Mouse (Mus musculus) intestine, embryonic 15.5 days (tissue): ENCODE measurements around the gene Rgs6. TPM values are rescaled to one million over a fixed set of nuclear protein-coding genes. Genes with fewer than 3 reads are reported as not detected.

Experiments
- ATAC-seq: fragments of 200-750 bp; cut with Nextera tagmentation; 2 replicates; pipeline ENCODE4 v1.8.0; 2017; ENCODE audit warnings: moderate TSS enrichment, moderate library complexity
- H3K27ac ChIP-seq: fragments of 300-500 bp; sonication (generic); 2 replicates; pipeline ENCODE4 v1.5.1; 2015; ENCODE audit warnings: mild to moderate bottlenecking, inconsistent platforms
- H3K27me3 ChIP-seq: fragments of 300-500 bp; sonication (generic); replicated peaks from 2 replicates; pipeline ENCODE4 v1.6.1; 2015; ENCODE audit warnings: inconsistent platforms
- H3K36me3 ChIP-seq: fragments of 300-500 bp; sonication (generic); 2 replicates; pipeline ENCODE4 v1.6.1; 2015; ENCODE audit warnings: inconsistent platforms
- H3K4me1 ChIP-seq: fragments of 300-500 bp; sonication (generic); replicated peaks from 2 replicates; pipeline ENCODE4 v1.6.1; 2015; ENCODE audit warnings: inconsistent platforms
- H3K4me2 ChIP-seq: fragments of 300-500 bp; sonication (generic); replicated peaks from 2 replicates; pipeline ENCODE4 v1.6.1; 2015; ENCODE audit warnings: mild to moderate bottlenecking, inconsistent platforms
- H3K4me3 ChIP-seq: fragments of 300-500 bp; sonication (generic); replicated peaks from 2 replicates; pipeline ENCODE4 v1.5.1; 2015; ENCODE audit warnings: inconsistent platforms
- H3K9ac ChIP-seq: fragments of 300-500 bp; sonication (generic); 2 replicates; pipeline ENCODE4 v1.6.1; 2015; ENCODE audit warnings: inconsistent platforms
- H3K9me3 ChIP-seq: fragments of 300-500 bp; sonication (generic); 2 replicates; pipeline ENCODE4 v1.6.1; 2016; ENCODE audit warnings: inconsistent platforms
- WGBS: fragments of 180-500 bp; shearing (Covaris S2); methylation state at CpG from one replicate; pipeline ENCODE4 v1.1.7; 2015; 5-methylcytosine and 5-hydroxymethylcytosine counted together
- polyA plus RNA-seq: library from polyadenylated mRNA; unstranded; fragments of >200 nt; fragmentation: Nextera tagmentation; extraction: Ambion mirVana; gene quantifications from 2 replicates; pipeline ENCODE4 v1.2.1, GENCODE M21; 2015

The Rgs6 gene
- polyA plus RNA-seq, 1 experiment from 2014 or later, result 1.9 TPM

- Histone ChIP-seq H3K27me3 (no peaks in the 10 kb centered on the region), H3K4me2 (no peak overlapping the region), H3K4me3 (no peak overlapping the region), H3K4me1 (no peaks in the 10 kb centered on the region), H3K36me3 (no peaks in the 10 kb centered on the region), H3K9ac (no peak overlapping the region), H3K9me3 (no peaks in the 10 kb centered on the region), H3K27ac (no peak overlapping the region)
- 81% methylated on average over 1 of the region's 1 CpGs for WGBS
- no peak for ATAC-seq
Observed at GRCm38 (mm10) chr12:83179860-83180259, 591.8 kb downstream of the Rgs6 start.

DNA sequence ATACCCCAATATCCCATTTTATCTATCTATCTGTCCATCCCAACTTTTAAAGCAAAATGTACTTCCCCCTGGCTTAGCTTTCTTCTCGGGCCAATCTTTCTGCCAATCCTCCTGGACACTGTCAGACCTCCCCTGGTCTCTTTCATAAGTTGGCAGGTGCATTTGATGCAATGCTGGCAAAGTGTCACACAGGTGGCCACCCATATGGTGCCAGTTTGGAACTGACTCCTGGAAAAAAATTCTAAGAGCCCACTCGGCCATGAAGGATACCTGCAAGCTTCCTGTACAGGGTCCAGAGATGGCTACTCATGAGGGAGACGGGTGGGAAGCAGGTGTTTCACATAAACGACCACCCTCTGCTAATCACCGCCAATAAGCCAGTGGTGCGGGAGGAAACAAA, 592.5 kb downstream of the Rgs6 start:
- 81% methylated on average over 6 of the region's 6 CpGs for WGBS
- Histone ChIP-seq H3K27me3 (no peaks in the 10 kb centered on the region), H3K4me1 (no peaks in the 10 kb centered on the region), H3K27ac (no peak overlapping the region), H3K36me3 (no peaks in the 10 kb centered on the region), H3K4me2 (no peak overlapping the region), H3K9ac (no peak overlapping the region), H3K4me3 (no peak overlapping the region), H3K9me3 (no peaks in the 10 kb centered on the region)
- ATAC-seq, result no peak

DNA sequence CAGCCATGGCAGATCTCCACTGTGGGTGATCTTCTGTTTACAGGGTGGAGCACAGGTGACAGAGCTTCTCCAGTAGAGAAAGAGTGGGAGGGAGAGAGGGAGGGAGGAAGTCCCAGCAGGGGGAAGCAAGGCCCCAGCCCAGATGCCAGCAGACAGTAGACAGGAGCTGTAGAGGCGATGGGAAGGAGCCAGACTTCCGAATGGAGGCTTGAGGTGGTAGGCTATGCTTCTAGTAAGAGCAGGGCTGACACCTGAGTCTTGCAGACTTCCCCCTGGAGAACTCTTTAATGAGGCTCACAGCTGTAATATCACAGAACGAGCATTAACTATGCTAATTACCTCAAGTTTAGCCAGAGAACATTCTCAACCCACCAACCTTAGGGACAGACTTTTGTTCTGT, 613.6 kb downstream of the Rgs6 start:
- no peak overlapping the region for H3K4me2 ChIP-seq
- peaks cover 3% of the 10 kb centered on the region; the same call in 1 of the 2 replicates for H3K4me1 ChIP-seq
- H3K36me3 ChIP-seq, result no peaks in the 10 kb centered on the region
- H3K27ac ChIP-seq, result no peak overlapping the region
- ATAC-seq, result peak; percentile 25; the same call in 1 of the 2 replicates
- no peak overlapping the region for H3K4me3 ChIP-seq
- H3K9me3 ChIP-seq, result no peaks in the 10 kb centered on the region
- no peak overlapping the region for H3K9ac ChIP-seq
- 20% methylated on average over 3 of the region's 3 CpGs for WGBS
- H3K27me3 ChIP-seq, result no peaks in the 10 kb centered on the region

GRCm38 (mm10) chr12:83204361-83204760, 616.3 kb downstream of the Rgs6 start:
- Histone ChIP-seq H3K27me3 (no peaks in the 10 kb centered on the region), H3K4me3 (no peak overlapping the region), H3K27ac (no peak overlapping the region), H3K9me3 (no peaks in the 10 kb centered on the region), H3K4me1 (peaks cover 5% of the 10 kb centered on the region), H3K9ac (no peak overlapping the region), H3K36me3 (no peaks in the 10 kb centered on the region), H3K4me2 (no peak overlapping the region)
- WGBS, result 53% methylated on average over 5 of the region's 5 CpGs
- ATAC-seq, result no peak

- H3K4me2 ChIP-seq, result no peak overlapping the region
- WGBS, result 58% methylated on average over 6 of the region's 6 CpGs
- H3K9me3 ChIP-seq, result no peaks in the 10 kb centered on the region
- no peak for ATAC-seq
- no peak overlapping the region for H3K4me3 ChIP-seq
- peaks cover 12% of the 10 kb centered on the region; the same call in 1 of the 2 replicates for H3K4me1 ChIP-seq
- no peak overlapping the region for H3K27ac ChIP-seq
- H3K36me3 ChIP-seq, result no peaks in the 10 kb centered on the region
- H3K9ac ChIP-seq, result no peak overlapping the region
- H3K27me3 ChIP-seq, result no peaks in the 10 kb centered on the region
Observed at GRCm38 (mm10) chr12:83206866-83207265, 618.8 kb downstream of the Rgs6 start.

GRCm38 (mm10) chr12:83207481-83207880, 619.4 kb downstream of the Rgs6 start:
- no peak overlapping the region for H3K4me3 ChIP-seq
- ATAC-seq, result no peak
- H3K4me2 ChIP-seq, result no peak overlapping the region
- no peak overlapping the region for H3K27ac ChIP-seq
- no peaks in the 10 kb centered on the region for H3K36me3 ChIP-seq
- WGBS, result 74% methylated on average over 5 of the region's 5 CpGs
- no peak overlapping the region for H3K9ac ChIP-seq
- no peaks in the 10 kb centered on the region for H3K9me3 ChIP-seq
- no peaks in the 10 kb centered on the region for H3K27me3 ChIP-seq
- peaks cover 12% of the 10 kb centered on the region; the same call in 1 of the 2 replicates for H3K4me1 ChIP-seq

DNA sequence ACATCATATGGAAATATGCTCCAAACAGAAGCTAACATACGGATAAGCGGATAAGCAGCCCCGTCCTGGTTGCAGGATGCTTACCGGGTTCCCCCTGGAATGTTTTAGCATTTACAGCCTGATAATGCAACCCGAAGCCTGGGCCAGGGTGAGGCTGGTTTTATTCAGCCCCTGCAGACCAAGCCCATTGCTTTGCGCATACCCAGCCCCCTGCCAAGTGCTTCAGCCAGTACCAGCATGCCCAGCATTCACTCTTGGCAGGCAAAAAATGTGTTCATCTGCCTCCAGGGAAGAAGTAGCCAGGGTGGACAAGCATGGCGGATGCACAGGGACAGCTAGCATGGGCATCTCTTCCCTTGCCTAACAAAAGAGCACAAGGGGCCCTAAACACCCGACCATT, 619.9 kb downstream of the Rgs6 start:
- peaks cover 12% of the 10 kb centered on the region; the same call in 1 of the 2 replicates for H3K4me1 ChIP-seq
- H3K27ac ChIP-seq, result no peak overlapping the region
- H3K9me3 ChIP-seq, result no peaks in the 10 kb centered on the region
- no peaks in the 10 kb centered on the region for H3K36me3 ChIP-seq
- H3K4me3 ChIP-seq, result no peak overlapping the region
- whole genome bisulfite sequencing, result 55% methylated on average over 8 of the region's 8 CpGs
- H3K4me2 ChIP-seq, result no peak overlapping the region
- no peaks in the 10 kb centered on the region for H3K27me3 ChIP-seq
- ATAC-seq, result no peak
- H3K9ac ChIP-seq, result no peak overlapping the region

GRCm38 (mm10) chr12:83208841-83209240, 620.7 kb downstream of the Rgs6 start:
- no peak overlapping the region for H3K9ac ChIP-seq
- H3K4me3 ChIP-seq, result no peak overlapping the region
- no peak for ATAC-seq
- peaks cover 12% of the 10 kb centered on the region; the same call in 1 of the 2 replicates for H3K4me1 ChIP-seq
- no peaks in the 10 kb centered on the region for H3K9me3 ChIP-seq
- WGBS, result 70% methylated on average over 6 of the region's 6 CpGs
- no peak overlapping the region for H3K4me2 ChIP-seq
- no peaks in the 10 kb centered on the region for H3K36me3 ChIP-seq
- H3K27me3 ChIP-seq, result no peaks in the 10 kb centered on the region
- H3K27ac ChIP-seq, result no peak overlapping the region

GRCm38 (mm10) chr12:83209461-83209860, 621.4 kb downstream of the Rgs6 start:
- H3K4me1 ChIP-seq, result peaks cover 12% of the 10 kb centered on the region; the same call in 1 of the 2 replicates
- no peak overlapping the region for H3K4me3 ChIP-seq
- no peaks in the 10 kb centered on the region for H3K36me3 ChIP-seq
- WGBS, result 25% methylated on average over 6 of the region's 6 CpGs
- no peak overlapping the region for H3K27ac ChIP-seq
- no peaks in the 10 kb centered on the region for H3K9me3 ChIP-seq
- ATAC-seq, result no peak
- H3K27me3 ChIP-seq, result no peaks in the 10 kb centered on the region
- no peak overlapping the region for H3K4me2 ChIP-seq
- no peak overlapping the region for H3K9ac ChIP-seq

GRCm38 (mm10) chr12:83210294-83210693, 622.2 kb downstream of the Rgs6 start:
- no peak overlapping the region for H3K9ac ChIP-seq
- no peaks in the 10 kb centered on the region for H3K9me3 ChIP-seq
- H3K4me3 ChIP-seq, result no peak overlapping the region
- no peaks in the 10 kb centered on the region for H3K27me3 ChIP-seq
- no peaks in the 10 kb centered on the region for H3K36me3 ChIP-seq
- WGBS, result 54% methylated on average over 5 of the region's 5 CpGs
- peaks cover 12% of the 10 kb centered on the region; the same call in 1 of the 2 replicates for H3K4me1 ChIP-seq
- H3K27ac ChIP-seq, result no peak overlapping the region
- H3K4me2 ChIP-seq, result no peak overlapping the region
- ATAC-seq, result no peak

DNA sequence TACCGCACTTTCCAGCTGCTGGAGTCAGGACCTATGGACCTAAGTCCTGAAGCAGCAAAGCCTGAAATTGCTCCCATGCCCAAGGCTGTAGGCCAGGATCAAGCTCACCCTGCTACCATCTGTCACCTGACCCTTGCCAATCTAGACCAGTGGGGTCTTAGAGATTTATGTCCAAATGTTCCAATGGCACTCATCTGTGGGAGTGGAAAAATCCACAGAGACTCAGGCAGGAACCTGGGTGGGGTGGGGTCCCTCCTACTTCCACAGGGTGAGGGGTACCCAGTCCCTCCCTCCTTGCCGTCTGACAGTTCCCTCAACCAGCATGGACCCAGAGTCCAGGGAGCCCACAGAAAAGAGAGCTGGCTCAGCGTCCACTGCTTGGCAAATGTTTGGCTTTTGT, 622.6 kb downstream of the Rgs6 start:
- Histone ChIP-seq H3K4me1 (peaks cover 12% of the 10 kb centered on the region; the same call in 1 of the 2 replicates), H3K27ac (no peak overlapping the region), H3K9ac (no peak overlapping the region), H3K4me3 (no peak overlapping the region), H3K9me3 (no peaks in the 10 kb centered on the region), H3K4me2 (no peak overlapping the region), H3K27me3 (no peaks in the 10 kb centered on the region), H3K36me3 (no peaks in the 10 kb centered on the region)
- ATAC-seq, result no peak
- 78% methylated on average over 3 of the region's 3 CpGs for WGBS

DNA sequence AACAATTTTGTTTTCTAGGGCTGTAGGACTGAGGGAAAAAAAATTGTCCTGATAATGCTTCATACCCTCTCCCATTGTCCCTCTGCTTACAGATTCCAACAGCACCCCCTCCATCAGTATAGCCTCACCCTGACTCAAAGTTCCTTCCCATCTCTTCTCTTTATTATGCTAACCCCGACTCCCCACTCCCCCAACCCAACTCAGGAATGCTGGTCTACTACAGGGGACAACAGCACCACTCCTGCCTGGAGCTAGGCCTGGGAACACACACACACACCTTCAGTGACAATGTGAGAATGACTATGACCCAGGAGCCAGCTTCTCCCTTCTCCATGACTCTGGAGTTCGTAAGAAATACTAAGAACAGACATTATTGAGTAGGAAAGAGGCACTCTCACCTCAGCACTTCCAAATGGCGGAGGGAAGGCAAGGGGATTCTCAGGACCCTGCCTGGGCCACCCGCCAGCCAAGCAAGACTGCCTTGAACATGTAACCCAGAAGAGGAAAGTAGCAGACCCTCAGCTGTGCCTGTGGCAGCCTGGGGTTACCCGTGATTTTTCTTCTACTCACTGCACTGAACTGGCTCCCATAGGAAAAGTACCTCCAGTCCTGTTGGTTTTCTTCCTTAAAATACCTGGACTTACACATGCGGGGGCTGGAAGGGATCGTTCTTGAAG, 623.2 kb downstream of the Rgs6 start:
- no peak overlapping the region for H3K4me3 ChIP-seq
- 73% methylated on average over 7 of the region's 7 CpGs for WGBS
- H3K27ac ChIP-seq, result no peak overlapping the region
- no peaks in the 10 kb centered on the region for H3K27me3 ChIP-seq
- ATAC-seq, result no peak
- no peak overlapping the region for H3K4me2 ChIP-seq
- no peaks in the 10 kb centered on the region for H3K9me3 ChIP-seq
- H3K4me1 ChIP-seq, result peaks cover 12% of the 10 kb centered on the region; the same call in 1 of the 2 replicates
- no peak overlapping the region for H3K9ac ChIP-seq
- H3K36me3 ChIP-seq, result no peaks in the 10 kb centered on the region
